Mouse (Mus musculus) CH12.LX (cell line): ENCODE results near the gene Sparcl1. TPM values are rescaled to one million over a fixed set of nuclear protein-coding genes. Genes with fewer than 3 reads are reported as not detected.

Source experiments
- DNase-seq: peaks from one replicate; pipeline ENCODE4 v3.0.0-alpha.2; 2013; ENCODE audit errors: extremely low read depth
- H3K27ac ChIP-seq: 2 replicates; pipeline ENCODE4 v1.5.1; 2012; ENCODE audit warnings: low read depth, mild to moderate bottlenecking, control low read depth, moderate library complexity; ENCODE audit not compliant: insufficient read depth
- H3K27me3 ChIP-seq: replicated peaks from 2 replicates; pipeline ENCODE3; 2012; ENCODE audit warnings: inconsistent platforms
- H3K36me3 ChIP-seq, 2 experiments: replicated peaks in 1 of 2; 2 replicates each; pipeline versions ENCODE3 to v1.6.1; 2012; ENCODE audit warnings: inconsistent platforms in 1 of 2, low read length in 1 of 2, mild to moderate bottlenecking in 1 of 2, mixed read lengths in 1 of 2, moderate library complexity in 1 of 2; ENCODE audit not compliant: control insufficient read depth in 1 of 2, insufficient read depth in 1 of 2
- H3K4me1 ChIP-seq, 2 experiments: 2 replicates each; pipeline ENCODE4 v1.6.1; 2012; ENCODE audit warnings: inconsistent platforms in 1 of 2, moderate library complexity in 1 of 2; ENCODE audit not compliant: insufficient read depth in 2 of 2, control insufficient read depth in 1 of 2
- H3K4me2 ChIP-seq: 2 replicates; pipeline ENCODE4 v1.6.1; 2012; ENCODE audit warnings: low read depth, mild to moderate bottlenecking, control low read depth; ENCODE audit not compliant: poor library complexity, insufficient read depth, severe bottlenecking
- H3K4me3 ChIP-seq, 3 experiments: fragments of 150-350 bp in 1 of 3; sonication (generic) in 1 of 3; replicated peaks in 1 of 3; 2 replicates each; pipeline versions ENCODE3 to v1.5.1; 2011 to 2012; ENCODE audit warnings: low read depth in 2 of 3, low read length in 2 of 3, mild to moderate bottlenecking in 2 of 3, moderate library complexity in 2 of 3, control low read depth in 1 of 3, improper control_type of control experiment in 1 of 3, inconsistent platforms in 1 of 3, mixed read lengths in 1 of 3; ENCODE audit not compliant: poor library complexity in 1 of 3
- H3K79me2 ChIP-seq: replicated peaks from 2 replicates; pipeline ENCODE4 v1.6.1; 2012; ENCODE audit warnings: mild to moderate bottlenecking, moderate library complexity; ENCODE audit not compliant: control insufficient read depth, poor library complexity, insufficient read depth, severe bottlenecking; ENCODE audit errors: extremely low read depth
- H3K9ac ChIP-seq: 2 replicates; pipeline ENCODE4 v1.6.1; 2012; ENCODE audit warnings: low read depth, mild to moderate bottlenecking, control low read depth, moderate library complexity; ENCODE audit not compliant: insufficient read depth
- H3K9me3 ChIP-seq: replicated peaks from 2 replicates; pipeline ENCODE3; 2012; ENCODE audit warnings: low read length, inconsistent platforms, mixed read lengths
- BHLHE40 ChIP-seq: IDR thresholded peaks from 2 replicates; pipeline ENCODE4 v1.6.1; 2011; ENCODE audit warnings: mild to moderate bottlenecking, low read depth, low read length, improper control_type of control experiment
- CHD2 ChIP-seq: IDR thresholded peaks from 2 replicates; pipeline ENCODE4 v1.6.1; 2011; ENCODE audit warnings: low read length, improper control_type of control experiment
- ELF1 ChIP-seq: IDR thresholded peaks from 2 replicates; pipeline ENCODE4 v1.6.1; 2014; ENCODE audit warnings: low read depth, mild to moderate bottlenecking, inconsistent platforms, low read length, improper control_type of control experiment
- EP300 ChIP-seq: IDR thresholded peaks from 2 replicates; pipeline ENCODE4 v1.6.1; 2011; ENCODE audit warnings: low read length, improper control_type of control experiment
- GABPA ChIP-seq: IDR thresholded peaks from 2 replicates; pipeline ENCODE4 v1.6.1; 2012; ENCODE audit warnings: low read depth, low read length, improper control_type of control experiment, inconsistent platforms; ENCODE audit not compliant: insufficient replicate concordance
- HCFC1 ChIP-seq: IDR thresholded peaks from 2 replicates; pipeline ENCODE4 v1.6.1; 2012; ENCODE audit warnings: low read depth, mild to moderate bottlenecking, inconsistent platforms, low read length, improper control_type of control experiment
- JUN ChIP-seq: IDR thresholded peaks from 2 replicates; pipeline ENCODE4 v1.6.1; 2011; ENCODE audit warnings: low read depth, mild to moderate bottlenecking, low read length, improper control_type of control experiment, moderate library complexity; ENCODE audit not compliant: insufficient read depth
- MAFK ChIP-seq: IDR thresholded peaks from 2 replicates; pipeline ENCODE4 v1.6.1; 2011; ENCODE audit warnings: low read length, improper control_type of control experiment; ENCODE audit not compliant: insufficient replicate concordance
- MEF2A ChIP-seq: IDR thresholded peaks from 2 replicates; pipeline ENCODE4 v1.6.1; 2014; ENCODE audit warnings: low read depth, mild to moderate bottlenecking, inconsistent platforms, low read length, improper control_type of control experiment, borderline replicate concordance
- NELFE ChIP-seq: IDR thresholded peaks from 2 replicates; pipeline ENCODE4 v1.6.1; 2011; ENCODE audit warnings: low read depth, low read length, improper control_type of control experiment
- POLR2A ChIP-seq: IDR thresholded peaks from 2 replicates; pipeline ENCODE4 v1.6.1; 2011; ENCODE audit warnings: low read depth, mild to moderate bottlenecking, improper control_type of control experiment, low read length
- RCOR1 ChIP-seq: conservative IDR thresholded peaks from 2 replicates; pipeline ENCODE4 v1.6.1; 2012; ENCODE audit warnings: low read depth, mild to moderate bottlenecking, inconsistent platforms, low read length, improper control_type of control experiment
- UBTF ChIP-seq: IDR thresholded peaks from 2 replicates; pipeline ENCODE4 v1.6.1; 2012; ENCODE audit warnings: low read depth, mild to moderate bottlenecking, inconsistent platforms, low read length, improper control_type of control experiment, moderate library complexity
- USF1 ChIP-seq: IDR thresholded peaks from 2 replicates; pipeline ENCODE4 v1.6.1; 2014; ENCODE audit warnings: low read depth, mild to moderate bottlenecking, inconsistent platforms, low read length, improper control_type of control experiment
- USF2 ChIP-seq: conservative IDR thresholded peaks from 2 replicates; pipeline ENCODE4 v1.6.1; 2011; ENCODE audit warnings: low read depth, low read length, improper control_type of control experiment
- ZC3H11A ChIP-seq: IDR thresholded peaks from 2 replicates; pipeline ENCODE4 v1.6.1; 2012; ENCODE audit warnings: low read depth, mild to moderate bottlenecking, inconsistent platforms, low read length, improper control_type of control experiment
- ZMIZ1 ChIP-seq: IDR thresholded peaks from 2 replicates; pipeline ENCODE4 v1.6.1; 2012; ENCODE audit warnings: low read depth, mild to moderate bottlenecking, inconsistent platforms, low read length, improper control_type of control experiment
- ZNF384 ChIP-seq: IDR thresholded peaks from 2 replicates; pipeline ENCODE4 v1.6.1; 2012; ENCODE audit warnings: low read depth, low read length, improper control_type of control experiment, inconsistent platforms
- dilution Hi-C: fragments of 300-500 bp; cut with MboI; formaldehyde crosslinking; loops from 2 replicates; pipeline ENCODE4 v1.14.3; 2020; ENCODE audit warnings: low sequenced_read_pairs; ENCODE audit not compliant: extremely low pct_unique_long_range_greater_than_20kb, extremely low pct_ligation_motif_present
- in situ Hi-C: fragments of 300-500 bp; cut with MboI; formaldehyde crosslinking; loops from 3 replicates; pipeline ENCODE4 v1.14.3; 2019; ENCODE audit warnings: low sequenced_read_pairs, low pct_ligation_motif_present, low pct_unique_long_range_greater_than_20kb, mixed read lengths
- polyA plus RNA-seq: library from polyadenylated mRNA; unstranded; fragments of >175 nt; gene quantifications from 2 replicates; pipeline ENCODE4 v1.2.1, GENCODE M21; 2012; ENCODE audit warnings: low read depth; ENCODE audit not compliant: insufficient read length
- total RNA-seq, 2 experiments: library from RNA; depleted of rRNA; stranded (reverse); fragments of 300-350 nt in 1 of 2; fragments of >200 nt in 1 of 2; gene quantifications; 2 replicates each; pipeline ENCODE4 v1.2.3; 2012 to 2014

The Sparcl1 gene
- total and polyA plus RNA-seq, 3 experiments: not detected

GRCm38 (mm10) chr5:104077508-104077907, 36.0 kb downstream of the Sparcl1 start, which contains the start of gene Gm17660:
TSS of gene Gm17660 (minus strand) at chr5:104077608.
- DNase-seq: no peak
- in situ Hi-C loops: no loop called here
- dilution Hi-C loops: no loop called here
- no peak for TF ChIP-seq ZNF384
- no peak for TF ChIP-seq ZMIZ1
- TF ChIP-seq EP300: no peak
- TF ChIP-seq BHLHE40: no peak
- no peak for TF ChIP-seq ZC3H11A
- TF ChIP-seq JUN: no peak
- no peak for TF ChIP-seq ELF1
- TF ChIP-seq NELFE: no peak
- no peak for TF ChIP-seq MAFK
- TF ChIP-seq POLR2A: no peak
- no peak for TF ChIP-seq USF2
- TF ChIP-seq UBTF: no peak
- no peak for TF ChIP-seq MEF2A
- TF ChIP-seq USF1: no peak
- Histone ChIP-seq H3K9ac (no peak within 1 kb of the TSS), H3K4me3 (no peak within 1 kb of the TSS), H3K27me3 (no peaks in the 10 kb centered on the region), H3K36me3 (no peaks in the 10 kb centered on the region), H3K4me2 (no peak within 1 kb of the TSS), H3K4me1 (peaks cover 0 to 9% of the 10 kb centered on the region in 2 experiments; a peak in 2 of 4 replicates), H3K27ac (no peak within 1 kb of the TSS), H3K9me3 (no peaks in the 10 kb centered on the region), H3K79me2 (no peaks in the 10 kb centered on the region)

DNA sequence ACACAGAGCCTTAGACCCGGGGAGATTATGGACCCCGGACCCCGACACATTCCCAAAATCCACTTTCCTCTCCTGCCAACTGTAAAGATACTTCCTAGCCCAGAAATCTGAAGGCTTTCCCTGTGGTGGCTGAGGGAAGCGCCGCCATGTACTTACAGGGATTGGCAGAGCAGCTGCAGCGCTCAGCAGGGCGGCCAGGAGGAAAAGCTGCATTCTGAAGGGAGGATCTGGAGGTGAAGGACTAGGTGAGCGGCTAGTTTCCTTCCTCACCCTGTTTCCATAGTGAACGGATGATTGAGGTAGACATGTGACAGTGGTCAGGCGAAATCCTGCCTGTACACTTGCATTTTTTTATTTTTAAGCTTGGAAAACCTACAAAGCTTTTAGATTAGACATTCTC, 37.2 kb downstream of the Sparcl1 start:
- no peak overlapping the region for H3K27ac ChIP-seq
- H3K9ac ChIP-seq: no peak overlapping the region
- no peak for DNase-seq
- peaks cover 0 to 12% of the 10 kb centered on the region in 2 experiments; a peak in 2 of 4 replicates for H3K4me1 ChIP-seq
- no peaks in the 10 kb centered on the region for H3K36me3 ChIP-seq
- dilution Hi-C loops: no loop called here
- no peaks in the 10 kb centered on the region for H3K79me2 ChIP-seq
- no peak overlapping the region for H3K4me3 ChIP-seq
- no peaks in the 10 kb centered on the region for H3K9me3 ChIP-seq
- TF ChIP-seq NELFE (no peak), RCOR1 (no peak), BHLHE40 (no peak), HCFC1 (no peak), GABPA (no peak), CHD2 (no peak)
- TF ChIP-seq, all 38 proteins: peak for 0
- Histone ChIP-seq H3K27me3 (no peaks in the 10 kb centered on the region), H3K4me2 (no peak overlapping the region)
- in situ Hi-C loops: no loop called here
